Mouse (Mus musculus) cerebellum, adult 2 months (tissue): ENCODE measurements around the gene Arpc1b. TPM values are rescaled to one million over a fixed set of nuclear protein-coding genes. Genes with fewer than 3 reads are reported as not detected.
"Not testable (repeated sequence)": the region's sequence is repeated elsewhere in the genome, so short reads cannot be mapped to it uniquely, and the experiment has no call there.

ENCODE experiments used
- DNase-seq, 2 experiments: peaks; one replicate each; pipeline ENCODE4 v3.0.0; 2021
- H3K27ac ChIP-seq: fragments of 200-500 bp; 2 replicates; pipeline ENCODE4 v1.5.1; 2012; ENCODE audit warnings: low read length, control low read depth, inconsistent platforms; ENCODE audit not compliant: insufficient read depth
- H3K27me3 ChIP-seq: fragments of 200-500 bp; 2 replicates; pipeline ENCODE4 v1.6.1; 2012; ENCODE audit warnings: inconsistent platforms, mild to moderate bottlenecking, low read length, moderate library complexity; ENCODE audit not compliant: control insufficient read depth, insufficient read depth
- H3K4me1 ChIP-seq: fragments of 200-500 bp; 2 replicates; pipeline ENCODE4 v1.6.1; 2011; ENCODE audit warnings: low read length; ENCODE audit not compliant: control insufficient read depth, insufficient read depth
- H3K4me3 ChIP-seq: fragments of 200-500 bp; replicated peaks from 2 replicates; pipeline ENCODE3; 2011; ENCODE audit warnings: mild to moderate bottlenecking, low read depth, low read length, control low read depth; ENCODE audit not compliant: insufficient read depth
- CTCF ChIP-seq: fragments of 200-500 bp; IDR thresholded peaks from 2 replicates; pipeline ENCODE4 v1.5.1; 2011; ENCODE audit warnings: low read depth, mild to moderate bottlenecking, control low read depth, low read length, moderate library complexity, borderline replicate concordance; ENCODE audit not compliant: insufficient read depth
- POLR2A ChIP-seq: fragments of 200-500 bp; IDR thresholded peaks from 2 replicates; pipeline ENCODE4 v1.6.1; 2011; ENCODE audit warnings: low read length, control low read depth, borderline replicate concordance; ENCODE audit not compliant: insufficient read depth
- WGBS: fragments of 180-500 bp; shearing (Covaris S2); methylation state at CpG from one replicate; pipeline ENCODE4 v1.1.7; 2018; 5-methylcytosine and 5-hydroxymethylcytosine counted together
- polyA plus RNA-seq: library from polyadenylated mRNA; depleted of rRNA; stranded (reverse); fragments of >200 nt; gene quantifications from 2 replicates; pipeline ENCODE4 v1.2.3, GENCODE M21; 2012

Arpc1b gene
- polyA plus RNA-seq, 1 experiment = 50.2 TPM

GRCm38 (mm10) chr5:145083632-145084451 is 30.2 kb upstream of the Arpc1b start, which contains the start of the genes Arpc1a and Kpna7:
TSS of gene Arpc1a (plus strand) at chr5:145083830.
TSS of gene Kpna7 (minus strand) at chr5:145084030.
- H3K4me1 ChIP-seq = no peaks in the 10 kb centered on the region; the same call in 1 of the 2 replicates
- H3K27me3 ChIP-seq = no peaks in the 10 kb centered on the region
- WGBS = under 1% methylated on average over 54 of the region's 54 CpGs
- H3K4me3 ChIP-seq = peak within 1 kb of the TSS; percentile 66
- DNase-seq = peak; percentile 91 to 95
- H3K27ac ChIP-seq = peak within 1 kb of the TSS; percentile 45
- TF ChIP-seq CTCF (no peak), POLR2A (peak; percentile 77)

- DNase-seq = no peak
- Histone ChIP-seq H3K4me1 (peaks cover 3% of the 10 kb centered on the region; the same call in 1 of the 2 replicates), H3K27ac (no peak overlapping the region), H3K27me3 (no peaks in the 10 kb centered on the region), H3K4me3 (peak overlapping the region; percentile 23)
- TF ChIP-seq POLR2A (no peak), CTCF (no peak)
- 43% methylated on average over 2 of the region's 2 CpGs for WGBS
Measured at GRCm38 (mm10) chr5:145084822-145085221, 29.2 kb upstream of the Arpc1b start.

GRCm38 (mm10) chr5:145088186-145088585 is 25.8 kb upstream of the Arpc1b start:
- Histone ChIP-seq H3K4me1 (peaks cover 3% of the 10 kb centered on the region; the same call in 1 of the 2 replicates), H3K4me3 (no peak overlapping the region), H3K27me3 (no peaks in the 10 kb centered on the region), H3K27ac (no peak overlapping the region)
- DNase-seq = no peak
- no peak for TF ChIP-seq CTCF
- TF ChIP-seq POLR2A = no peak
- 99% methylated on average over 2 of the region's 2 CpGs for WGBS

DNA sequence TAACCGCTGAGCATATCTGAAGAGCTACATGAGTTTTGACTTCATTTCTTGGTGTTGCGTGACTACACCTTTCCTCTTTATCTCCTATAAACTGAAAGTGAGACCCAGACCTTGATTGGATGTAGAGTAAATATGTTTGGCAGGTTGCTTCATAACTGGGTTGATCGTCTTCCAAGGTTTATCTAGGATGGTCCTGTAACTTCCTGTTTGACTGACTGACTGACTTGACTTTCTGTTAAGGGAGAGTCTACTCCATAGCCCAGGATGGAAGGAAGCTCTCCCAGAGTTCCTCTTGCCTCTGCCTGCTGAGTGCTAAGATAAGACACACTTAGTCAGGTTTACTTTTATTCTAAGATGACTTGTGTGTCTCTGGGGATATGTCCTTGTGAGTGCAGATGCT is 24.1 kb upstream of the Arpc1b start:
- WGBS = 85% methylated on average over 3 of the region's 3 CpGs
- H3K27ac ChIP-seq = no peak overlapping the region
- TF ChIP-seq POLR2A (no peak), CTCF (no peak)

GRCm38 (mm10) chr5:145096195-145096594 is 17.8 kb upstream of the Arpc1b start:
- no peak for TF ChIP-seq POLR2A
- TF ChIP-seq CTCF = no peak
- Histone ChIP-seq H3K4me1 (no peaks in the 10 kb centered on the region), H3K27ac (no peak overlapping the region), H3K4me3 (no peak overlapping the region), H3K27me3 (no peaks in the 10 kb centered on the region)
- 88% methylated on average over 4 of the region's 4 CpGs for WGBS
- DNase-seq = no peak

More for the DNA sequence above, 24.1 kb upstream of the Arpc1b start:
- Histone ChIP-seq H3K4me1 (peaks cover 3% of the 10 kb centered on the region; the same call in 1 of the 2 replicates), H3K4me3 (no peak overlapping the region), H3K27me3 (no peaks in the 10 kb centered on the region)
- DNase-seq = no peak

DNA sequence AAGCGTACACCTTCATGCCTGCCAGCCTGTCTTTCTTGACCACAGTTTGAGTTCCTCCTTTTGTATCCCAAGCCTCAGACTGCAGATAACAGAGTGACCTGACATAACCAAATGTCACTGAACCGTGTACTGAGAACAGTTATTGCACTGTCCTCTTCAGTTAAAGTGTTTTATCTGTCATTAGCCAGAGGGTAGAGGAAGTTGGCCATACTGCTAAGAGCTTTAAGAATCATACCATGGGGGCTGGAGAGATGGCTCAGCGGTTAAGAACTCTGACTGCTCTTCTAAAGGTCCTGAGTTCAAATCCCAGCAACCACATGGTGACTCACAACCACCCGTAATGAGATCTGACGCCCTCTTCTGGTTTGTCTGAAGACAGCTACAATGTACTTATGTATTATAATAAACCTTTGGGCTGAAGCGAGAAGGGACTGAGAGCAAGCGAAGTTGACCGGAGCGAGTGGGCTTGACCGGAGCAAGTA is 15.6 kb upstream of the Arpc1b start:
- Histone ChIP-seq H3K27me3 (no peaks in the 10 kb centered on the region), H3K27ac (no peak overlapping the region), H3K4me1 (no peaks in the 10 kb centered on the region), H3K4me3 (no peak overlapping the region)
- 94% methylated on average over 10 of the region's 10 CpGs for WGBS
- no peak for DNase-seq
- TF ChIP-seq CTCF (no peak), POLR2A (no peak)

DNA sequence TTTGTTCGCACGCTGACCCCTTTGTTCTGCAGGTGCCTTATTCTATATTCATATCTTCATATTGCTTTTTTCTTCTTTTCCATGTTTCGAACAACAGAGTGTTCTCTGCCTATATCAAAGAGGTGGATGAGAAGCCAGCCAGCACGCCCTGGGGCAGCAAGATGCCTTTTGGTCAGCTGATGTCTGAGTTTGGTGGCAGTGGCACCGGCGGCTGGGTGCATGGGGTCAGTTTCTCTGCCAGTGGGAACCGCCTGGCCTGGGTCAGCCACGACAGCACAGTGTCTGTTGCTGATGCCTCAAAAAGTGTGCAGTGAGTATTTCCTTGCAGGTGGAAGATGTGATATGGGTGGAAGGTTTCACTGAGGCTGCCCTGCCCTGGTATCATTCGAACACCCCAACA is 13.1 kb upstream of the Arpc1b start:
- DNase-seq = no peak
- no peaks in the 10 kb centered on the region for H3K4me1 ChIP-seq
- H3K4me3 ChIP-seq = no peak overlapping the region
- no peak overlapping the region for H3K27ac ChIP-seq
- TF ChIP-seq POLR2A (no peak), CTCF (no peak)
- H3K27me3 ChIP-seq = no peaks in the 10 kb centered on the region
- 93% methylated on average over 9 of the region's 9 CpGs for WGBS

- not testable (repeated sequence) for H3K27me3 ChIP-seq, H3K4me3 ChIP-seq, H3K4me1 ChIP-seq, H3K27ac ChIP-seq, DNase-seq
- WGBS = 96% methylated on average over 11 of the region's 11 CpGs
Measured at GRCm38 (mm10) chr5:145101451-145101850, 12.6 kb upstream of the Arpc1b start.

- Histone ChIP-seq H3K4me1 (no peaks in the 10 kb centered on the region), H3K27ac (no peak overlapping the region), H3K27me3 (no peaks in the 10 kb centered on the region), H3K4me3 (no peak overlapping the region)
- TF ChIP-seq POLR2A = no peak
- TF ChIP-seq CTCF = no peak
- 93% methylated on average over 4 of the region's 4 CpGs for WGBS
- no peak for DNase-seq
Measured at GRCm38 (mm10) chr5:145102706-145103105, 11.3 kb upstream of the Arpc1b start.
